Mouse (Mus musculus) C2C12 (cell line): ENCODE data around the gene Fcamr. TPM values are rescaled to one million over a fixed set of nuclear protein-coding genes. Genes with fewer than 3 reads are reported as not detected.

ENCODE experiments used
- H3K27me3 ChIP-seq: one replicate; pipeline ENCODE4 v1.6.1; 2011; ENCODE audit not compliant: control insufficient read depth, insufficient read depth, insufficient read length
- H3K36me3 ChIP-seq: one replicate; pipeline ENCODE4 v1.6.1; 2011; ENCODE audit not compliant: control insufficient read depth, insufficient read depth
- H3K4me3 ChIP-seq: one replicate; pipeline ENCODE4 v1.5.1; 2011; ENCODE audit warnings: mild to moderate bottlenecking, control low read depth; ENCODE audit not compliant: poor library complexity, insufficient read depth, severe bottlenecking
- H3K79me2 ChIP-seq: one replicate; pipeline ENCODE4 v1.6.1; 2011; ENCODE audit not compliant: control insufficient read depth, insufficient read depth
- H3K79me3 ChIP-seq: one replicate; pipeline ENCODE4 v1.6.1; 2011; ENCODE audit warnings: low read depth, control low read depth
- H3ac ChIP-seq: one replicate; pipeline ENCODE3; 2011; ENCODE audit warnings: low read depth; ENCODE audit not compliant: control insufficient read depth, insufficient read length
- CEBPB ChIP-seq: IDR thresholded peaks from one replicate; pipeline ENCODE4 v1.6.1; 2011; ENCODE audit warnings: low read depth, mild to moderate bottlenecking, control low read depth, moderate library complexity
- CTCF ChIP-seq: IDR thresholded peaks from one replicate; pipeline ENCODE4 v1.5.1; 2011; ENCODE audit not compliant: control insufficient read depth, insufficient read depth, insufficient read length
- FOSL1 ChIP-seq: IDR thresholded peaks from one replicate; pipeline ENCODE4 v1.8.0; 2011; ENCODE audit warnings: mild to moderate bottlenecking, low read length; ENCODE audit not compliant: poor library complexity, insufficient read depth, severe bottlenecking
- MAX ChIP-seq: IDR thresholded peaks from one replicate; pipeline ENCODE4 v1.6.1; 2011; ENCODE audit warnings: mild to moderate bottlenecking, control low read depth
- MYOD1 ChIP-seq: IDR thresholded peaks from one replicate; pipeline ENCODE4 v1.6.1; 2011; ENCODE audit warnings: low read depth; ENCODE audit not compliant: control insufficient read depth, insufficient read length
- MYOG ChIP-seq: IDR thresholded peaks from one replicate; pipeline ENCODE4 v1.6.1; 2011; ENCODE audit not compliant: control insufficient read depth, insufficient read length; ENCODE audit errors: extremely low read depth
- USF1 ChIP-seq: IDR thresholded peaks from one replicate; pipeline ENCODE4 v1.6.1; 2011; ENCODE audit warnings: low read depth, mild to moderate bottlenecking, control low read depth, moderate library complexity
- polyA plus RNA-seq: library from polyadenylated mRNA; unstranded; fragments of >200 nt; fragmentation: generic; extraction: Trizol; gene quantifications from one replicate; pipeline ENCODE4 v1.2.1, GENCODE M21; 2012; ENCODE audit warnings: missing spikeins

Gene Fcamr
- polyA plus RNA-seq, 1 experiment = not detected

DNA sequence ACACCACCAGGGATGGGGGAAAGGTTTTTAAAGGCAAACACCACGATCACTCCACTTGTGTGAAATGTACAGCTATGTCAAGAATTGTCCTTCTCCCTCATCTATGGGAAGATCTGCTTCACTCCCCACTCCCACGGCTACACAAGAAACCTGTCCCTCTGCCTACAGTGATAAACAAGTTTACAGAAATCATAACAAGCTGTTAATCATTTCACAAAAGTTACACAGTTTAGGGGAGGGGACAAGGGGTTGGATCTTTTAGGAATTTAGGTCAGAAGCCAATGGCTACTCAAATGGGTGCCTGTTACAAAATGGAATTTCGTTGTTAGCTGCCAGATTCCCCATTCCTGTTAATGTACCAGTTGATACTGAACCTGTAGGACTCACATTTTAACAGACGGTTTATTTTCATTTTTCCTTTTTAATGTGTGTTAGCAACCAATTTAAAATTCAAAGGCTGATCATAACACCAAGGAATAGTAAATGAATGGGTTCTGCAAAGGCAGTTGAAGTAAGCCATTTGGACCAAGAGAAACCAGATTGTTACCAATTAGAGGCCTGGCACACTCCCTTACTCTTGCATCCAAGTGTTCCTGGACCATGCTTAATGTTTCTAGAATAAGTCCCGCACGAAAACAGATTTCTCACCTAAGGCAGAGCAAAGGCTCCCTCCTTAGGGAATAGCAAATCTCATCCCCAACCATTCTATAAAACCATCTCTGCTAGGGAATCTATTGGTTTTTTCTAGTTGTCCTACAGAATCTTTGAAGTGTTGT is 34.6 kb downstream of the Fcamr start:
- Histone ChIP-seq H3ac (no peak overlapping the region), H3K79me2 (no peaks in the 10 kb centered on the region), H3K36me3 (no peaks in the 10 kb centered on the region), H3K79me3 (no peaks in the 10 kb centered on the region), H3K27me3 (peaks cover 6% of the 10 kb centered on the region), H3K4me3 (no peak overlapping the region)
- TF ChIP-seq CEBPB (no peak), USF1 (no peak), MYOD1 (no peak), MAX (no peak), FOSL1 (no peak), CTCF (no peak), MYOG (no peak)

DNA sequence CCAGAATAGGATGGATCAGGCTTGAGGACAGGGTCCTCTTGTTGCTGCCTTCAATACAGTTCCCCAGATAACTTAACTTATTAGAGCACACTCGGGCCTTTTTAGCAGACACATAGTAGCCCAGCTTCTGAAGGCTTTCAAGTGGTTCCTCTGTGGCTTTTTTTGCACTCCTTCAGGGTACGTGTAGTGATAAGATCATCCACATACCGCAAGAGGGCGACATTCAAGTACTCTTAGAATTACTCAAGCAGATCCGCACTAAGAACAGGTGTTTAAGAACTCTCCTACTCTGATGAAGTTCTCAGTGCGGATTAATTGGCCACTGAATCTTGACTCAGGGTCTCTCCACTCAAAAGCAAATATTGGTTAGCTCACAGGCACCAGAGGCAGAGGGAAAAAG is 37.6 kb downstream of the Fcamr start:
- H3K36me3 ChIP-seq = no peaks in the 10 kb centered on the region
- H3ac ChIP-seq = no peak overlapping the region
- no peaks in the 10 kb centered on the region for H3K79me3 ChIP-seq
- no peak overlapping the region for H3K4me3 ChIP-seq
- peaks cover 6% of the 10 kb centered on the region for H3K27me3 ChIP-seq
- H3K79me2 ChIP-seq = no peaks in the 10 kb centered on the region
- TF ChIP-seq FOSL1 = no peak
- TF ChIP-seq CEBPB = no peak

DNA sequence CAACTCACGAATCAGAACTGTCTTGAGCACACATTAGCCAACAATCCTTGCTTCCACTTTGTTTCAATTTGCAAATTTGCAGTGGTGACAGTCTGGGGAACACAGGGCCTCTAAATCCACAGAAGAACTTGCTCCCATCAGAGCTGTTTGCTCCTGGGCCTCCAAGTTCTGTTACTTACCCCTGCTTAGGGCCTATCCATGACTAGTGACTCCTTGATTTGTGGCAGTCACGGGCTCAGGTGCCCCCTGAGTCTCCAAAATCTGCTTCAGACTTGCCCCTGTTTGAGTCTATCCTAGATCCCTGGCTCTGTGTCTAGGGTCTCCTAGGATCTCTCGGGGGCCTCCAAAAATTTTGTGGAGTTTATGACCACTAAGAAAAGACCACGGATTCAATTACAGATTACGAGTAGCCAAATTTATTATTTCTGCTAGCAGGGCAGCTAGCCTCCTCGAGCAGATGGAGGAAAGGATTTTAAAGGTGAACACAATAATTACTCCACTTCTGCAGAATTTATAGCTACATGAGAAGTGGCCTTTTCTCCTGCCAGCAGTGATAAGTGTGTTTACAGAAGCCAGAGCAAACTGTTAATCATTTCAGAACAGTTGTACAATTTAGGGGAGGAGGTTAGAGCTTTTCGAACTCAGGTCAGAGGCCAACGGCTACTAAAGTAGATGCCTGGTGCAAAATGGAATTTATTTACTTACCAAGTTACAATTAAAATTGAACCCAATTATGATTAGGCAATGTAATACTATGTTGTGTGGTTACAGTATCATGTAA is 40.1 kb downstream of the Fcamr start:
- TF ChIP-seq MYOG (no peak), MYOD1 (no peak), MAX (no peak), USF1 (no peak), CEBPB (no peak), CTCF (no peak), FOSL1 (no peak)
- Histone ChIP-seq H3K79me2 (no peaks in the 10 kb centered on the region), H3ac (no peak overlapping the region), H3K27me3 (peaks cover 7% of the 10 kb centered on the region), H3K36me3 (no peaks in the 10 kb centered on the region), H3K79me3 (no peaks in the 10 kb centered on the region), H3K4me3 (no peak overlapping the region)

DNA sequence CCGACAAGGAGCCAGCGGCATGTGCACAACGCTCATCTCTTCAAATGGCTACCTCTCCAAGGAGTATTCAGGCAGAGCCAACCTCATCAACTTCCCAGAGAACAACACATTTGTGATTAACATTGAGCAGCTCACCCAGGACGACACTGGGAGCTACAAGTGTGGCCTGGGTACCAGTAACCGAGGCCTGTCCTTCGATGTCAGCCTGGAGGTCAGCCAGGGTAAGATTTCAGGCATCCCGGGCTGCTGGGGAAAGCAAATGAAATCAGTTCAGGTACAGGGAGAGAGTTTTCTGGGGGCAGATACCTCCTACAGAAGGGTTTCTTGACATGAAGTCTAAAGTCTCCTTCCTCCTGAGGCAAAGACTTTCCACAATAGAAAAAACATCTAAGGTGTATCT is 40.9 kb downstream of the Fcamr start:
- Histone ChIP-seq H3K36me3 (no peaks in the 10 kb centered on the region), H3K4me3 (no peak overlapping the region), H3ac (no peak overlapping the region), H3K79me2 (no peaks in the 10 kb centered on the region), H3K79me3 (no peaks in the 10 kb centered on the region), H3K27me3 (peaks cover 7% of the 10 kb centered on the region)
- no peak for TF ChIP-seq MAX
- TF ChIP-seq MYOD1 = no peak
- no peak for TF ChIP-seq USF1
- no peak for TF ChIP-seq MYOG
- TF ChIP-seq CTCF = no peak
- no peak for TF ChIP-seq CEBPB

DNA sequence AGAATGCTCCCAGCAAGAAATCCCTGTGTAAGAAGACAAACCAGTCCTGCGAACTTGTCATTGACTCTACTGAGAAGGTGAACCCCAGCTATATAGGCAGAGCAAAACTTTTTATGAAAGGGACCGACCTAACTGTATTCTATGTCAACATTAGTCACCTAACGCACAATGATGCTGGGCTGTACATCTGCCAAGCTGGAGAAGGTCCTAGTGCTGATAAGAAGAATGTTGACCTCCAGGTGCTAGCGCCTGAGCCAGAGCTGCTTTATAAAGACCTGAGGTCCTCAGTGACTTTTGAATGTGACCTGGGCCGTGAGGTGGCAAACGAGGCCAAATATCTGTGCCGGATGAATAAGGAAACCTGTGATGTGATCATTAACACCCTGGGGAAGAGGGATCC is 43.8 kb downstream of the Fcamr start:
- Histone ChIP-seq H3ac (no peak overlapping the region), H3K4me3 (no peak overlapping the region), H3K36me3 (no peaks in the 10 kb centered on the region), H3K79me2 (no peaks in the 10 kb centered on the region), H3K27me3 (peaks cover 30% of the 10 kb centered on the region), H3K79me3 (no peaks in the 10 kb centered on the region)
- TF ChIP-seq FOSL1 = no peak
- TF ChIP-seq USF1 = no peak
- TF ChIP-seq MAX = no peak
- no peak for TF ChIP-seq CEBPB
- TF ChIP-seq MYOG = no peak
- TF ChIP-seq MYOD1 = no peak
- no peak for TF ChIP-seq CTCF
